Mouse (Mus musculus) midbrain, embryonic 15.5 days (tissue): Measurements from ENCODE around the gene Sar1a. TPM values are rescaled to one million over a fixed set of nuclear protein-coding genes. Genes with fewer than 3 reads are reported as not detected.

Experiments used
- ATAC-seq: fragments of 200-750 bp; cut with Nextera tagmentation; replicated peaks from 2 replicates; pipeline ENCODE4 v1.8.0; 2017; ENCODE audit warnings: moderate TSS enrichment
- H3K27ac ChIP-seq: fragments of 300-500 bp; sonication (generic); 2 replicates; pipeline ENCODE4 v1.5.1; 2015; ENCODE audit warnings: mild to moderate bottlenecking, inconsistent platforms
- H3K27me3 ChIP-seq: fragments of 300-500 bp; sonication (generic); replicated peaks from 2 replicates; pipeline ENCODE4 v1.6.1; 2015; ENCODE audit warnings: inconsistent platforms
- H3K36me3 ChIP-seq: fragments of 300-500 bp; sonication (generic); replicated peaks from 2 replicates; pipeline ENCODE4 v1.6.1; 2015; ENCODE audit warnings: inconsistent platforms
- H3K4me1 ChIP-seq: fragments of 300-500 bp; sonication (generic); 2 replicates; pipeline ENCODE4 v1.6.1; 2015; ENCODE audit warnings: inconsistent platforms
- H3K4me2 ChIP-seq: fragments of 300-500 bp; sonication (generic); 2 replicates; pipeline ENCODE4 v1.6.1; 2015; ENCODE audit warnings: inconsistent platforms, mild to moderate bottlenecking, moderate library complexity
- H3K4me3 ChIP-seq: fragments of 300-500 bp; sonication (generic); 2 replicates; pipeline ENCODE4 v1.5.1; 2015; ENCODE audit warnings: mild to moderate bottlenecking, inconsistent platforms
- H3K9ac ChIP-seq: fragments of 300-500 bp; sonication (generic); 2 replicates; pipeline ENCODE4 v1.6.1; 2015; ENCODE audit warnings: mild to moderate bottlenecking, inconsistent platforms
- H3K9me3 ChIP-seq: fragments of 300-500 bp; sonication (generic); 2 replicates; pipeline ENCODE4 v1.6.1; 2016; ENCODE audit warnings: inconsistent platforms
- WGBS: fragments of 180-500 bp; shearing (Covaris S2); methylation state at CpG from one replicate; pipeline ENCODE4 v1.1.7; 2015; ENCODE audit warnings: mixed read lengths; 5-methylcytosine and 5-hydroxymethylcytosine counted together
- polyA plus RNA-seq: library from polyadenylated mRNA; unstranded; fragments of >200 nt; fragmentation: Nextera tagmentation; extraction: Ambion mirVana; gene quantifications from 2 replicates; pipeline ENCODE4 v1.2.1, GENCODE M21; 2015

Sar1a gene
- polyA plus RNA-seq, 1 experiment from 2014 or later = 199 TPM

DNA sequence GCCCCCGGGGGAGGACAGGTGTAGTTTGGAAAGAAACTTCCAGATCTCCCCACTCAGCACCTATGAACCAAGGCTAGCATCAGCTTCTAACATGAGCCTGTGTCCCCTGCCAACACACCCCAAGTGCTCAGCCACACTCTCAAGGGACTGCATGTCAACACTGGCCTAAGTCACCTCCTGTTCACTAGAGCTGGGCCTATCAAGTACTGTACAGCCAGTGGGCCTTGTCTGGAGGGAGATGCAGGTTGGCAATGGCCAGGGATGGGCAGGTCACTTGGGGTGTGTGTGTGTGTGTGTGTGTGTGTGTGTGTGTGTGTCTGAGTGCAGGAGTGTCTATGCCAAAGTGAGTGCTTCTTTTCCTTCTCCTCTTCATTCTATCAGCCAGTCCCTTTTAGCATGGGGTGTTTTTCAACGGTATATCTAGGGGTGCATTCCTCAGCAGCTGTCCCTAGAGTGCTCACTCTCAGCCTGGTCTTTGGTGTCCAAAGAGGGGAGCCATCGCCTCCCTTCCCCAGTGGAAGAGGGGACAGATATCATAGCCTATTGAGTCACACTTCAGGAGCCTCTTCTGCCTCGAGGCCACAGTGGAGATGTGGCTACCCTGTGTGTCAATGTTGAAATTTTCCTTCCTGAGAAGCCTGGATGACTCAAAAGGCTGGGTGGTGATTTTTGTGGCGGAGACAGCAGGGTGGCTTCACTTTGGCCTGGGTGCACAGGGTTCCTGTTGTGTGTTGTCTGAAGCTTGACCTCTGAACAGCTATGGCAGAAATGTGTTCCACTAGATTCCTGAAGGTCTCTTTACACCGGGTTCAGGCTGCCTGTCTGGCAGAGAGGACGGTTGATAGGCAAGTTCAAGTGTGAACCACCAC is 36.1 kb downstream of the Sar1a start:
- WGBS = 76% methylated on average over 7 of the region's 7 CpGs

DNA sequence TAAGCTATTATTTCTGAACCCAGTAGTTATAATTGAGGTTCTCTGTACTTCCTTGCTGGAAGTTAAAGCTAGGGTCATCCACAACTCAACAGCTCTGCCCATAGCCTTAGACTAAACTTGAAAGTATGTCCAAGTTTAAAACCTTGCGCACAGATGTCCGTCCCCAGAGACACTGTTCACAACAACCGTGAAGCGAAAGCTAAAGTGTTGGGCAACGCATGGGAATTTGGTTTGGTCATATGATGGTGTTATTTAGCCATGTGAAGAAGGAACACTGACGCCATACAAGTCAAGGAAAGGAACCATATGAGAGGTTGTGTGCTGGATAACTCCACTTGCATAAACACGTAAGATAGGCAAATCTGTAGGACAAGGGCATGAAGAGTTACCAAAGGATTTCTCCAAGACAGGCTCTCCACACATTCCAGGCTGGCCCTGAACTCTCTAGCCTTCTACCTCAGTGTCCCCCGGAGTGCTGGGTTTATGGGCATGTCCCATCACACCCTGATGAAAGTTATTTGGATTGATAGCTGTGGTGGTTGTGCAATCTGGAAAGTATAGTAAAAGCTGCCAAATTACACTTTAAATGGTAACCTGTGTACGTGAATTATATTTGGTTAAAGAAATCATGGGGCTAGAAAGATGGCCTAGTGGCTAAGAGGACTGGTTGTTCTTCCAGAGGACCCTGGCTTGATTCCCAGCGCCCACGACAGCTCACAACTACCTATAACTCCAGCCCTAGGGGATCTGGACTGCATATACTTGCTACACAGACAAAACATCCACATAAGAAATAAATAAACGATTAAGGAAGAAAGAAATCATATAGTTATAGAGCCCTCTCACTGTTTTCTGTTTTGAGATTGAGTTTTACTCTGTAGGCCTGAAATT is 37.6 kb downstream of the Sar1a start:
- Histone ChIP-seq H3K4me3 (no peak overlapping the region), H3K4me1 (peaks cover 4% of the 10 kb centered on the region), H3K27me3 (0 out of 2 replicates have a peak, but pooled peaks cover 2% of the 10 kb centered on the region), H3K9ac (no peak overlapping the region), H3K9me3 (no peaks in the 10 kb centered on the region), H3K36me3 (no peaks in the 10 kb centered on the region), H3K4me2 (no peak overlapping the region), H3K27ac (no peak overlapping the region)
- WGBS = 91% methylated on average over 12 of the region's 12 CpGs
- no peak for ATAC-seq

More for the DNA sequence above, 36.1 kb downstream of the Sar1a start:
- Histone ChIP-seq H3K9ac (0 out of 2 replicates have a peak overlapping the region, but pooled peaks have one; percentile 47), H3K27ac (no peak overlapping the region), H3K9me3 (no peaks in the 10 kb centered on the region), H3K27me3 (0 out of 2 replicates have a peak, but pooled peaks cover 2% of the 10 kb centered on the region), H3K4me2 (peak overlapping the region; percentile 82), H3K4me3 (peak overlapping the region; percentile 54; the same call in 1 of the 2 replicates), H3K36me3 (no peaks in the 10 kb centered on the region), H3K4me1 (peaks cover 4% of the 10 kb centered on the region)
- no peak for ATAC-seq

DNA sequence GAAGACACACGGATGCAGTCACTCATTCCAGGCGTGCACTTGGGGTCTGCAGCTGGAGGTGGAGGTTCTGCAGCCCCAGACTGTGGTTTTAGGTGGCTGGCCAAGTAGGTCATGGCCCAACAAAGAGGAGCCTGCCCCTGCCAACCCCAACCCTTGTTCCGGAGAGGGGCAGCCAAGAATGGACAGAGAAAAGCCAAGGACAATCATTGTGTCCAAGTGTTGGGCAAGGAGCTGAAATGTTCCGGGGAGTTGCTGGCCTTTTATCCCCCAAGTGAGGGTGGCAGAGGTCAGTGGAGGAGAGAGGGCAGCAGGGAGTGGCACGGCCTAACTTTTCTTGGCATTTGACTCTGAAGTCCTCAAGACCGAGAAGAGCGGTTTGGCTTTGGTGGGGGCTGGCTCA is 40.2 kb downstream of the Sar1a start:
- Histone ChIP-seq H3K4me2 (no peak overlapping the region), H3K27me3 (no peaks in the 10 kb centered on the region), H3K4me1 (peaks cover 3% of the 10 kb centered on the region), H3K36me3 (no peaks in the 10 kb centered on the region), H3K9ac (no peak overlapping the region), H3K27ac (no peak overlapping the region), H3K9me3 (no peaks in the 10 kb centered on the region), H3K4me3 (no peak overlapping the region)
- no peak for ATAC-seq
- WGBS = 89% methylated on average over 7 of the region's 7 CpGs

DNA sequence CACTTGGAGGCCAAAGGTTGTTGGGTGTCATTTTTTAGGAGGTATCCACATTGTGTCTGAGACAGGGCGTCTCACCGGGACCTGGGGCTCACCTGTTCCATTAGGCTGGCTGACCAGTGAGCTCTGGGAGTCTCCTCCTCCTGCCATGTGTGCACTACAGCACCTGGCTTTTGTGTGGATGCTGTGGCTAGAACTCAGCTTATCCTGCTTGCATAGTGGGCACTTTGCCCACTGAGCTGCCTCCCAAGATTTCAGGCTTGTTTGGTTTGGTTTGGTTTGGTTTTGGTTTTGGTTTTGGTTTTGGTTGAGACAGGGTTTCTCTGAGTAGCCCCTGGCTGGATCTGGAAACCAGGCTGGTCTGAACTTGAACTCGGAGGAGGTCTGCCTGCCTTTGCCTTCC is 42.1 kb downstream of the Sar1a start:
- WGBS = 92% methylated on average over 3 of the region's 3 CpGs
- no peak for ATAC-seq
- no peaks in the 10 kb centered on the region for H3K27me3 ChIP-seq

DNA sequence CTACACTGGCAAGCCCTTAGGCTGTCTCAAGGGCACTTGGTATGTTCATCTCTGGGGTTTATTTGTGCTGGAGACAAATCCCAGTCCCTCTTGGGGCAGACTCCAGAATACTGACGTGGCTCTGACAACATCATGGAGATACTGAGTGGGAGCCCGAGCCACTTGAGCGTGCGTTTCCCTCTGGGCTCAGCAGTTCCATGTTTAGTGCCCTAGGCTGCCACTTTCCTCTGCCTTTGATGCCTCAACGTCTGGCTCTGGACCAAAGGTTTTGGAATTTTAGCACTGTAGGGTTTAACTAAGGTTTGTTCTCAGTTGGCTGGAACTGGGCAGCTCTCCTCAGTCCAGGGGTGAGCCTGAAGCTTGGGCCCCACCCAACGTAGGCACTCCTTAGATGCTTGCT is 43.2 kb downstream of the Sar1a start:
- no peaks in the 10 kb centered on the region for H3K9me3 ChIP-seq
- H3K4me3 ChIP-seq = no peak overlapping the region
- H3K4me2 ChIP-seq = no peak overlapping the region
- no peak for ATAC-seq
- no peak overlapping the region for H3K27ac ChIP-seq
- no peak overlapping the region for H3K9ac ChIP-seq
- H3K36me3 ChIP-seq = no peaks in the 10 kb centered on the region
- H3K4me1 ChIP-seq = no peaks in the 10 kb centered on the region
- no peaks in the 10 kb centered on the region for H3K27me3 ChIP-seq
- WGBS = 66% methylated on average over 6 of the region's 6 CpGs

More for the DNA sequence above, 42.1 kb downstream of the Sar1a start:
- no peak overlapping the region for H3K4me2 ChIP-seq
- H3K4me3 ChIP-seq = no peak overlapping the region
- H3K9me3 ChIP-seq = no peaks in the 10 kb centered on the region
- no peaks in the 10 kb centered on the region for H3K4me1 ChIP-seq
- no peak overlapping the region for H3K27ac ChIP-seq
- no peak overlapping the region for H3K9ac ChIP-seq
- H3K36me3 ChIP-seq = no peaks in the 10 kb centered on the region

DNA sequence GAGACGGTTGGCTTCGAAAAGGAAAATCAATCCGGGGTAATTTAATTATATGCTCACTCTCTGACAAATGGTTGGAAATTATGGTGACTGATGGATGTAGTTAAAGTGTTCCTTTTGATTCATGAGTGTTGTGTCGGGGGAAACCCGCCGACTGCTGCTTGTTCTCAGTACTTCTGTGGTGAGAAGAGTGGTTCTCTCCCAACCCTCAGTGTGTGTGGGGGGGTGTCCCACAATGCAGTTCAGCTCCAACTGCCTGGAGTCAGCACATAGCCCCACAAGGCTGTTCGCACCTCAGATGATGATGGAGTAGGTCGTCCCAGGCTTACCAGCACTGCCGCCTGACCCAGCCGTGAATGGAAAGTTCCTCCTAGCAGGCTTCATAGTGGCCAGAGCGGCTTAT is 49.1 kb downstream of the Sar1a start:
- Histone ChIP-seq H3K27ac (no peak overlapping the region), H3K4me1 (no peaks in the 10 kb centered on the region), H3K4me2 (no peak overlapping the region), H3K9me3 (no peaks in the 10 kb centered on the region), H3K4me3 (no peak overlapping the region), H3K27me3 (no peaks in the 10 kb centered on the region), H3K9ac (no peak overlapping the region), H3K36me3 (no peaks in the 10 kb centered on the region)
- no peak for ATAC-seq
- WGBS = 90% methylated on average over 11 of the region's 11 CpGs

DNA sequence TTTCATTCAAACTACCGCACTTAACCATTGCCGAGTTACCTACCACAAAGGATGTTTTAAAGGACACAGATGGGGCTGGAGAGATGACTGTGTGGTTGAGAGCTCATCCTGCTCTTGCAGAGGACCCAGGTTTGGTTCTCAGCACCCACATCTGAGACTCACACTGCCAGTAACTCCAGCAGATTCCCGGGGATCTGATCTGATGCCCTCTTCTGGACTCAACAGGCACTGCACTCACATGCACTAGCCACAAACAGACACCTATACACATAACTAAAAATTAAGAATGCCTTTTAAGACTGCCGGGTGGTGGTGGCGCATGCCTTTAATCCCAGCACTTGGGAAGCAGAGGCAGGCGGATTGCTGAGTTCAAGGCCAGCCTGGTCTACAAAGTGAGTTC is 50.1 kb downstream of the Sar1a start:
- WGBS = 93% methylated on average over 6 of the region's 6 CpGs
- Histone ChIP-seq H3K27ac (no peak overlapping the region), H3K4me1 (no peaks in the 10 kb centered on the region), H3K36me3 (no peaks in the 10 kb centered on the region), H3K4me3 (no peak overlapping the region), H3K4me2 (no peak overlapping the region), H3K9ac (no peak overlapping the region), H3K27me3 (no peaks in the 10 kb centered on the region), H3K9me3 (no peaks in the 10 kb centered on the region)
- ATAC-seq = no peak

DNA sequence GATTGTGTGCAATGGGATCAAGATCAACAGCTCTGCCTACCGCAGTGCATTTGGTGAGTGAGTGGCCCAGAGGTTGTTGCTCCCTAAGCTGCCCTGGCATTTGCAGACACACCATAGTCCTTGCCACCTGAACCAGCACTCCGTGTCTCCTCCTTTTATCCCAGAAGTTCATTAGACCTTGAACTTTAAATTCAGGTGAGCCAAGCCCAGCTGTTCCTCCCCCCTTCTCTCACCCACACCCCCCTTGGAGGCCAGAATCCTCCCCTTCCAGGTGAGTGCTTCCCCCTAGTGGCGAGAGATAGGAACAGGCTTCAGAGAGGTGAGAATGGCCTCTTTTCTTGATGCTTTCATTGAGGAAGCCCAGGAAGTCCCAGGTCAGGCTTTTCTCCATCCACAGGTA is 54.3 kb downstream of the Sar1a start:
- Histone ChIP-seq H3K27ac (no peak overlapping the region), H3K9me3 (no peaks in the 10 kb centered on the region), H3K4me3 (no peak overlapping the region), H3K27me3 (no peaks in the 10 kb centered on the region), H3K36me3 (peaks cover 15% of the 10 kb centered on the region; the same call in 1 of the 2 replicates), H3K4me2 (no peak overlapping the region), H3K9ac (no peak overlapping the region), H3K4me1 (no peaks in the 10 kb centered on the region)
- WGBS = 57% methylated on average over 3 of the region's 3 CpGs
- ATAC-seq = no peak

DNA sequence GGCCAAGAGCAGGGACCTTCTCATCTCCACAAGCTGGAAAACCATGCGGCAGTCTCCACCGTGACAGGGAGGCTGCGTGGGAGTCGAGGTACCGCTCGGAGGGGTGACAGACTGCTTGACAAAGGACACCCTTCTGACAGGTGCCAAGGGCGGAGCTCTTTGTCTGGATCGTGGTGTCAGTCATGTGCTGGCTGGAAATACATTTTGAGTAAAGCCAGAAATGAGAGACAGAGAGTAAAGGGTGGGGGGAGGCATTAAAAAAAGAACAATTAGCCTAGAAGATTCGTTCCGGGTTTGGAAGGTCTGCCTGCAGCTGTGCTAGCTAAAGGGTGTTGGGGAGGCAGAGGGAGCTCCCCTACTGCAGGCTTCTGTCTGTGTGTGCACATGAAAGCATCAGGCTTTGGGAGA is 56.6 kb downstream of the Sar1a start:
- H3K9ac ChIP-seq = no peak overlapping the region
- no peak; the same call in 1 of the 2 replicates for ATAC-seq
- WGBS = 75% methylated on average over 10 of the region's 10 CpGs

DNA sequence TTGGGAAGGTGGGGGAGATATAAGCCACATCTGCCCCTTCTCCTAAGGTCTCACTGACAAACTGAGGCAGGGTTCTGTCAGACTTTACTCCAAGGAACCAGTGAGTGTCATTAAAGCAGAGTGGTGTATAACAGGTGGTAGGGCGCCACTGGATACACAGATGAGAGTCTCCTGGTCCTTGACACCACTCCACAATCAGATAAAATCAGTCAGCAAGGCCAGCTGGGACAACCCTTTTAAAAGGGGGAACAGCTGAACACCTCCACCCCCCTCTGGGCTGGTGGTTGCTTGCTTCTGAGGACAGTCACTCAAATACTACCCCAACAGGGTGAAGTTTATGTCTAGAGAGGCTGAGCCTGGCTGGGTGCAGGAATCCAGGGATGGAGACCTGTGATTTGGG is 57.4 kb downstream of the Sar1a start:
- Histone ChIP-seq H3K36me3 (peaks cover 44% of the 10 kb centered on the region), H3K4me3 (no peak overlapping the region), H3K4me2 (no peak overlapping the region), H3K9me3 (no peaks in the 10 kb centered on the region), H3K27me3 (no peaks in the 10 kb centered on the region), H3K9ac (no peak overlapping the region), H3K4me1 (no peaks in the 10 kb centered on the region), H3K27ac (no peak overlapping the region)
- 94% methylated on average over 1 of the region's 1 CpGs for WGBS
- ATAC-seq = no peak

More for the DNA sequence above, 56.6 kb downstream of the Sar1a start:
- H3K36me3 ChIP-seq = peaks cover 37% of the 10 kb centered on the region
- no peaks in the 10 kb centered on the region for H3K9me3 ChIP-seq
- no peaks in the 10 kb centered on the region for H3K4me1 ChIP-seq
- H3K4me3 ChIP-seq = no peak overlapping the region
- H3K4me2 ChIP-seq = no peak overlapping the region
- H3K27me3 ChIP-seq = no peaks in the 10 kb centered on the region
- H3K27ac ChIP-seq = peak overlapping the region; percentile 34; the same call in 1 of the 2 replicates

DNA sequence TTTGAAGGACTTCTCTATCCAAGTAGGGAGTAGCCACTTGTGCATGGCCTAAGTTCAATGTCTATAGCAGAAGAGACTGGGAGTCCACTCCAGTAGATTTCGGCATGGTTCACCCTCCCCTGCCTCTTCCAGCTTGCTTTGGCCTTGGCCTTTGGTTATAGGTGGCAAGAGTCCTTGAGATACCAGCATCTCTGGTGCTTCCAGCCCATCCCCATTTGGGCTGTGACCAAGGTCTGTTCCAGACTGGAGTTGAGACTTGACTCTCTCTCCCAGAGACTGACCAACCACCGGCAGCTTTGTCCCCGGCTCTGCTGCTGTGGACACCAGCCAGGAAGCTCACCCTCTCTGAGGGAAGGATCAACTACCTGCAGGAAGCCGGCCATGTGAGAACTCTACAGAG is 58.0 kb downstream of the Sar1a start:
- Histone ChIP-seq H3K4me3 (no peak overlapping the region), H3K27ac (no peak overlapping the region), H3K4me2 (no peak overlapping the region), H3K4me1 (no peaks in the 10 kb centered on the region), H3K36me3 (peaks cover 50% of the 10 kb centered on the region), H3K9ac (no peak overlapping the region), H3K9me3 (no peaks in the 10 kb centered on the region), H3K27me3 (no peaks in the 10 kb centered on the region)
- ATAC-seq = no peak
- 91% methylated on average over 4 of the region's 4 CpGs for WGBS

DNA sequence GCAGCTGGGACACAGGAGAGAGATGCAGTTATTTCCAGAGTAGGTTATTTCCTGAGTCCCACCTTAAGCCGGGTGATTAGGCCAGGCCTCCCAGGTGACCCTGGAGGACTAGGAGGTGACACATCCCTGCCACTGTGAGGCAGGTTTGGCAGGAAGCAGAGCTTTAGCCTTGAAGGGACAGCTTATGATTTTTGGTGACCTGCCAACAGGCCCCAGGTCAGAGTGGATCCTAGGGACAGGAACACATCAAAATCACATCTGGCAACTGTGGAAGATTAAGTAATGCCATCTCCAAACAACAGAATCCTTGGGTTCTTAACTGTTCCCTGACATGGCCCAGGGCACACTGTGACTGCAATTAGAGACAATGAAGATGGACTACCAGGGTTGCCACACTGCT is 61.2 kb downstream of the Sar1a start:
- H3K36me3 ChIP-seq = peaks cover 80% of the 10 kb centered on the region
- H3K4me3 ChIP-seq = no peak overlapping the region
- H3K9ac ChIP-seq = no peak overlapping the region
- no peak overlapping the region for H3K4me2 ChIP-seq
- H3K4me1 ChIP-seq = no peaks in the 10 kb centered on the region
- H3K9me3 ChIP-seq = no peaks in the 10 kb centered on the region
- 100% methylated on average over 1 of the region's 1 CpGs for WGBS
- H3K27ac ChIP-seq = no peak overlapping the region
- no peaks in the 10 kb centered on the region for H3K27me3 ChIP-seq
- no peak for ATAC-seq
